Mouse (Mus musculus): ENCODE measurements at regions not wholly inside any gene's neighbourhood (a gene's known extent, or its start where the extent isn't known, plus 50 kb on each side); places are given as distances from the start of the nearest gene placed in this dataset.

GRCm38 (mm10) chr3:54011016-54011415, 144.8 kb upstream of the Trpc4 start:
- no peak overlapping the region for H3K27ac ChIP-seq (ENCODE audit: insufficient read depth, low read depth)
- dilution Hi-C loops (cut with MboI; ENCODE audit: extremely low pct_ligation_motif_present, extremely low pct_unique_long_range_greater_than_20kb, low sequenced_read_pairs) (no loop called here), in situ Hi-C loops (cut with MboI; ENCODE audit: low pct_ligation_motif_present, low pct_unique_long_range_greater_than_20kb, low sequenced_read_pairs) (no loop called here)
- H3K36me3 ChIP-seq (replicated peaks in 1 of 2; ENCODE audit: control insufficient read depth in 1 of 2, insufficient read depth in 1 of 2, low read length in 1 of 2) = no peaks in the 10 kb centered on the region
- H3K79me2 ChIP-seq (replicated peaks; ENCODE audit: control insufficient read depth, extremely low read depth, insufficient read depth, poor library complexity, severe bottlenecking) = no peaks in the 10 kb centered on the region
- peaks cover 0 to 6% of the 10 kb centered on the region in 2 experiments; a peak in 2 of 4 replicates for H3K4me1 ChIP-seq (ENCODE audit: control insufficient read depth in 1 of 2, insufficient read depth in 2 of 2)
- TF ChIP-seq ZKSCAN1 (IDR thresholded peaks at IDR 0.05; ENCODE audit: borderline replicate concordance, low read depth, low read length) (no peak), TBP (conservative IDR thresholded peaks at IDR 0.05; ENCODE audit: low read depth, low read length) (no peak), JUND (conservative IDR thresholded peaks at IDR 0.05; ENCODE audit: low read depth, low read length) (no peak), NELFE (IDR thresholded peaks at IDR 0.05; ENCODE audit: low read depth, low read length) (no peak), MAFK (IDR thresholded peaks at IDR 0.05; ENCODE audit: insufficient replicate concordance, low read length) (no peak), POLR2A (IDR thresholded peaks at IDR 0.05; ENCODE audit: low read depth, low read length) (no peak), ZMIZ1 (IDR thresholded peaks at IDR 0.05; ENCODE audit: low read depth, low read length) (no peak), MEF2A (IDR thresholded peaks at IDR 0.05; ENCODE audit: borderline replicate concordance, low read depth, low read length) (no peak), IRF4 (IDR thresholded peaks at IDR 0.05; ENCODE audit: low read depth, low read length) (no peak), KAT2A (IDR thresholded peaks at IDR 0.05; ENCODE audit: insufficient replicate concordance, low read length) (no peak), UBTF (IDR thresholded peaks at IDR 0.05; ENCODE audit: low read depth, low read length) (no peak), ZNF384 (IDR thresholded peaks at IDR 0.05; ENCODE audit: low read depth, low read length) (no peak), ELF1 (IDR thresholded peaks at IDR 0.05; ENCODE audit: low read depth, low read length) (no peak), RAD21 (IDR thresholded peaks at IDR 0.05; ENCODE audit: low read depth, low read length) (no peak), USF2 (conservative IDR thresholded peaks at IDR 0.05; ENCODE audit: low read depth, low read length) (no peak), MAX (IDR thresholded peaks at IDR 0.05; ENCODE audit: low read length) (no peak), CHD1 (IDR thresholded peaks at IDR 0.05; ENCODE audit: low read depth, low read length) (no peak), CTCF (conservative IDR thresholded peaks at IDR 0.05 in 1 of 2, IDR thresholded peaks at IDR 0.05 in 1 of 2; ENCODE audit: low read depth in 2 of 2, low read length in 2 of 2) (no peak), SIN3A (IDR thresholded peaks at IDR 0.05; ENCODE audit: low read length) (no peak)
- H3K9ac ChIP-seq (ENCODE audit: insufficient read depth, low read depth) = no peak overlapping the region
- DNase-seq (ENCODE audit: extremely low read depth) = no peak
- no peaks in the 10 kb centered on the region for H3K9me3 ChIP-seq (replicated peaks; ENCODE audit: low read length)
- no peak overlapping the region for H3K4me2 ChIP-seq (ENCODE audit: insufficient read depth, low read depth, poor library complexity, severe bottlenecking)
- no peak overlapping the region for H3K4me3 ChIP-seq (replicated peaks in 1 of 3; ENCODE audit: low read depth in 2 of 3, low read length in 2 of 3, poor library complexity in 1 of 3)
- no peaks in the 10 kb centered on the region for H3K27me3 ChIP-seq (replicated peaks)

- peaks cover 0 to 46% of the 10 kb centered on the region in 2 experiments; a peak in 3 of 4 replicates for H3K4me1 ChIP-seq (ENCODE audit: control insufficient read depth in 1 of 2, insufficient read depth in 2 of 2)
- no peaks in the 10 kb centered on the region for H3K9me3 ChIP-seq (replicated peaks; ENCODE audit: low read length)
- in situ Hi-C loops (cut with MboI; ENCODE audit: low pct_ligation_motif_present, low pct_unique_long_range_greater_than_20kb, low sequenced_read_pairs) (loop anchor here (25.0 kb wide), 1 partner anchor 256 kb away; no protein-coding TSS in a partner anchor), dilution Hi-C loops (cut with MboI; ENCODE audit: extremely low pct_ligation_motif_present, extremely low pct_unique_long_range_greater_than_20kb, low sequenced_read_pairs) (no loop called here)
- no peaks in the 10 kb centered on the region for H3K27me3 ChIP-seq (replicated peaks)
- H3K79me2 ChIP-seq (replicated peaks; ENCODE audit: control insufficient read depth, extremely low read depth, insufficient read depth, poor library complexity, severe bottlenecking) = no peaks in the 10 kb centered on the region
- H3K9ac ChIP-seq (ENCODE audit: insufficient read depth, low read depth) = no peak overlapping the region
- H3K4me3 ChIP-seq (replicated peaks in 1 of 3; ENCODE audit: low read depth in 2 of 3, low read length in 2 of 3, poor library complexity in 1 of 3) = no peak overlapping the region
- no peak overlapping the region for H3K27ac ChIP-seq (ENCODE audit: insufficient read depth, low read depth)
- H3K4me2 ChIP-seq (ENCODE audit: insufficient read depth, low read depth, poor library complexity, severe bottlenecking) = no peak overlapping the region
- DNase-seq (ENCODE audit: extremely low read depth) = peak; percentile 34
- no peaks in the 10 kb centered on the region for H3K36me3 ChIP-seq (replicated peaks in 1 of 2; ENCODE audit: control insufficient read depth in 1 of 2, insufficient read depth in 1 of 2, low read length in 1 of 2)
- TF ChIP-seq SMC3 (IDR thresholded peaks at IDR 0.05; ENCODE audit: low read depth, low read length) (peak; percentile 61), MYC (IDR thresholded peaks at IDR 0.05; ENCODE audit: low read depth, low read length) (0 out of 2 replicates have a peak, but pooled peaks have one; percentile 18), BHLHE40 (IDR thresholded peaks at IDR 0.05; ENCODE audit: low read depth, low read length) (peak; percentile 93), IRF4 (IDR thresholded peaks at IDR 0.05; ENCODE audit: low read depth, low read length) (no peak), RAD21 (IDR thresholded peaks at IDR 0.05; ENCODE audit: low read depth, low read length) (peak; percentile 73), CTCF (conservative IDR thresholded peaks at IDR 0.05 in 1 of 2, IDR thresholded peaks at IDR 0.05 in 1 of 2; ENCODE audit: low read depth in 2 of 2, low read length in 2 of 2) (peak; percentile 15 to 61; a peak in 2 of 4 replicates), USF2 (conservative IDR thresholded peaks at IDR 0.05; ENCODE audit: low read depth, low read length) (no peak)
These were observed 129.4 kb upstream of the Ufm1 start for GRCm38 (mm10) chr3:53992993-53993392.
